Mouse (Mus musculus): ENCODE results near the gene Rpl7l1.

GRCm38 (mm10) chr17:46745506-46745905 lies 37.0 kb downstream of the Rpl7l1 start:
- TF ChIP-seq CTCF (conservative IDR thresholded peaks at IDR 0.05; ENCODE audit: low read length) (no peak), POU5F1 (IDR thresholded peaks at IDR 0.05; ENCODE audit: borderline replicate concordance, low read length) (no peak), NANOG (IDR thresholded peaks at IDR 0.05; ENCODE audit: borderline replicate concordance, low read length) (no peak)

All from E14TG2a.4 (cell line).